Mouse (Mus musculus) limb, embryonic 15.5 days (tissue): ENCODE results near the gene Coq10a. TPM values are rescaled to one million over a fixed set of nuclear protein-coding genes. Genes with fewer than 3 reads are reported as not detected.

Experiments used
- ATAC-seq: fragments of 200-750 bp; cut with Nextera tagmentation; 2 replicates; pipeline ENCODE4 v1.8.0; 2017; ENCODE audit warnings: low read depth, moderate TSS enrichment; ENCODE audit not compliant: insufficient number of reproducible peaks, low FRiP score, low TSS enrichment
- H3K27ac ChIP-seq: fragments of 300-500 bp; sonication (generic); 2 replicates; pipeline ENCODE4 v1.5.1; 2015; ENCODE audit warnings: moderate library complexity, mild to moderate bottlenecking, inconsistent platforms
- H3K27me3 ChIP-seq: fragments of 300-500 bp; sonication (generic); 2 replicates; pipeline ENCODE4 v1.6.1; 2015; ENCODE audit warnings: inconsistent platforms
- H3K36me3 ChIP-seq: fragments of 300-500 bp; sonication (generic); 2 replicates; pipeline ENCODE4 v1.6.1; 2015; ENCODE audit warnings: inconsistent platforms
- H3K4me1 ChIP-seq: fragments of 300-500 bp; sonication (generic); 2 replicates; pipeline ENCODE4 v1.6.1; 2015; ENCODE audit warnings: inconsistent platforms
- H3K4me2 ChIP-seq: fragments of 300-500 bp; sonication (generic); 2 replicates; pipeline ENCODE4 v1.6.1; 2015; ENCODE audit warnings: mild to moderate bottlenecking, inconsistent platforms
- H3K4me3 ChIP-seq: fragments of 300-500 bp; sonication (generic); 2 replicates; pipeline ENCODE4 v1.5.1; 2015; ENCODE audit warnings: mild to moderate bottlenecking, inconsistent platforms
- H3K9ac ChIP-seq: fragments of 300-500 bp; sonication (generic); 2 replicates; pipeline ENCODE4 v1.6.1; 2015; ENCODE audit warnings: inconsistent platforms
- H3K9me3 ChIP-seq: fragments of 300-500 bp; sonication (generic); 2 replicates; pipeline ENCODE4 v1.6.1; 2016; ENCODE audit warnings: inconsistent platforms
- WGBS: fragments of 180-500 bp; shearing (Covaris S2); methylation state at CpG from one replicate; pipeline ENCODE4 v1.1.7; 2015; 5-methylcytosine and 5-hydroxymethylcytosine counted together
- polyA plus RNA-seq: library from polyadenylated mRNA; unstranded; fragments of >200 nt; fragmentation: Nextera tagmentation; extraction: Ambion mirVana; gene quantifications from 2 replicates; pipeline ENCODE4 v1.2.1, GENCODE M21; 2015

Gene Coq10a
- polyA plus RNA-seq, 1 experiment from 2014 or later: 13.4 TPM

DNA sequence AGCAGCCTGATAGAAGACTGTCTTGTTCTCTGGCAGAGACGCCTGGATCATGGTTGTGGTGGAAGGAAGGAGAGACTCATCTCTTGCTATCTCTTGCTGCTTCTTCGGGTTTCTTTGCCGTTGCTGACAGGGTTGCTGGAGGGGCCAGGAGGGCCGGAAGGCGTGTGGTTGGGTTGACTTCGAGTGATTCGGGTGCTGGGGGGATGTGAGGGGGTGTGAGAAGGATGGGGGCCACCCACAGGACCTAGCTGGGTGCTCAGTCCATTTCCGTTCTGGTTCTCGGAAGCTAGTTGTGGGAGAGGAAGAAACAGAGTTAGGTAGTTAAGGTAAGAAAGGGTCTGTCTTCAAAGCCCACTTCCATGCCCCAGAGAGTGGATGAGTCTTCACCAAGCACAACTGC, 32.8 kb upstream of the Coq10a start:
- no peak for ATAC-seq
- Histone ChIP-seq H3K4me1 (peaks cover 12% of the 10 kb centered on the region), H3K27me3 (no peaks in the 10 kb centered on the region), H3K27ac (no peak overlapping the region), H3K4me2 (no peak overlapping the region), H3K4me3 (no peak overlapping the region), H3K36me3 (peaks cover 20% of the 10 kb centered on the region; the same call in 1 of the 2 replicates), H3K9ac (no peak overlapping the region), H3K9me3 (no peaks in the 10 kb centered on the region)
- 70% methylated on average over 9 of the region's 9 CpGs for WGBS

DNA sequence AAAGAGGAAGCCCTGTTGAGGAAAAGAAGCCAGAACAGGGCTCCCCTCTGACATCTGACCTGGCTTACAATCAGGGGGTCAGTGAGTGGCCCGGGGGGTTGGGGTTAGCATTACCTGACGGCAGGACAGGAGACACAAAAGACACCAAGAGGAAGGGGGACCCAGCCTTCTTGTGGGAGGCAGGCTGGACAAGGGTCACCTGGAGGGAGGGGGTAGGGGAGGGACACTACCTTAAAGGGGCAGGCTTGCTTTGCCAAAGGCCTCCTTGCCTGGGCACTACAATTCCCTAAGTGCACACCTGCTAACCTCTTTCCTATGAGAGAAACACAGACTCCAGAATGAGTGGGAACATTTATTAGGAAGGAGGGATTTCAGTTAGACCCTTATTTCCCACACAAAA, 32.3 kb upstream of the Coq10a start, which contains the start of gene Slc39a5:
Gene Slc39a5 (minus strand): TSS at position 174 of the 400 bp plus-strand sequence.
- Histone ChIP-seq H3K4me2 (no peak within 1 kb of the TSS), H3K4me3 (no peak within 1 kb of the TSS), H3K4me1 (peaks cover 13% of the 10 kb centered on the region), H3K36me3 (peaks cover 21% of the 10 kb centered on the region), H3K9ac (no peak within 1 kb of the TSS), H3K9me3 (no peaks in the 10 kb centered on the region), H3K27me3 (no peaks in the 10 kb centered on the region), H3K27ac (no peak within 1 kb of the TSS)
- no peak for ATAC-seq
- 22% methylated on average over 2 of the region's 2 CpGs for WGBS

DNA sequence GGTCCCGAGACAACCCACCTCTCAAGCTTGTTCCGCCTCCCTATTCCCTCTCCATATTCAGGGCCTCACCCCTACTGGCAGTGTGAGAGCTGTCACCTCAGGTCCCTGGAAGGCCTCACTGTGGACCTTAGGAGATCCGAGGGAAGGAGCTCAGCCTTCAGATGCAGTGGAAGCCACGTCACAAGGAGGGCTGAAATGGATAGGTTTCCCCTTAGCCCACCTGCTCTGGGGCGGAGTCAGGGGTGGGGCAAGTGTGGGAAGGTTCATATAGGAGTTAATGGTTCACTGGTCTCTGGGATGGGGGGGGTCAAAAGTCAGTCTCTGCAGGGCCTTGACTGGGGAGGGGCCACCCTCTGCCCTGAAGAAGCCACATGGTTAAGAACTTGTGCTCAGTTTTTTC, 31.5 kb upstream of the Coq10a start:
- ATAC-seq: no peak; the same call in 1 of the 2 replicates
- no peak overlapping the region for H3K9ac ChIP-seq
- no peak overlapping the region for H3K4me2 ChIP-seq
- WGBS: 23% methylated on average over 5 of the region's 5 CpGs
- peaks cover 13% of the 10 kb centered on the region for H3K4me1 ChIP-seq
- peaks cover 25% of the 10 kb centered on the region for H3K36me3 ChIP-seq
- H3K4me3 ChIP-seq: no peak overlapping the region
- H3K9me3 ChIP-seq: no peaks in the 10 kb centered on the region
- H3K27me3 ChIP-seq: no peaks in the 10 kb centered on the region
- H3K27ac ChIP-seq: no peak overlapping the region

DNA sequence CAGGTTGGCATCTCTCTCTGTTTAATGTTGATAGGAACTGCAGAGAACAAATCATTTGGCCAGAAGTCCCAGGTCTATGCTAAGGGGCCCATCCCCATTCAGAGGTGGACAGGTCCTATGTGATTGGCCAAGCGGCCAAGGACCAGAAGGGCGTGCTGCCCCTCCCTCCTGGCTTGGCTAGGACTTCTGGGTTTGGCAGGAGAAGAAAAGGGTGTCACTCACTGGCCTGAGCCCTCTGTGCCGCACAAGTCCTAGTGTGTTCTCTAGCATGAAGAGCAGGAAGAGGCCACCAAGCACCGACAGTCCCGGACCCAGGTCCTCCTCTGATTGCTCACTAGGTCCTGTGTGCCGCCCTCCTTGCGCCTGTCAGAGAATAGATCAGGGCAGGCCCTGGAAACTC, 28.7 kb upstream of the Coq10a start:
- Histone ChIP-seq H3K4me3 (no peak overlapping the region), H3K9me3 (no peaks in the 10 kb centered on the region), H3K36me3 (peaks cover 50% of the 10 kb centered on the region), H3K4me1 (peaks cover 17% of the 10 kb centered on the region), H3K9ac (no peak overlapping the region), H3K27me3 (no peaks in the 10 kb centered on the region), H3K27ac (no peak overlapping the region), H3K4me2 (no peak overlapping the region)
- 57% methylated on average over 7 of the region's 7 CpGs for WGBS
- ATAC-seq: no peak

DNA sequence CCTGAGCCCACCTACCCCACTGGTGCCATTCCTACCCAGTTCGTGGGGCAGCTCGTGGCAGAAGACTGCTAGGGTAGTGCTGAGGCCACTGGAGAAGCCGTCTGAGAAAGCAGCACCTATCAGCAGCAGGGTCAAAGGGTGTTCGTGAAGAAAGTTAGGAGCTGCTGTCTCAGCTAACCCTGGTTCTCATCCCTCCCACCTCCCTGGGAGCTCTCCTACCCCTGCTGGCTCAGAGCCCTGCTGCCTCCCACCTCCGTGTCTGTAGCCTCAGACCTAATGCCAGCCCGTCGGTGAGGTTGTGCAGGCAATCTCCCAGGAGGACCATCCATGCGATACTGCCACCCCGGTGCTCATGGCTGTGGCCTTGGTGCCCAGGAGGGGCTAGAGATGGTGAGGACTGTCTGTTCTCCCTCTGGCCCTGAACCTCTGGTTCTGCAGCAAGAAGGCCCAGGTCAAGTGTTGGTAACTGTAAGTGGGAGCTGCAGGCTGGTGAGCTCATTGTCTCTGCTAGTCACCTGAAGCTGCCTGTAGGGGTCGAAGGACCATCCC, 28.0 kb upstream of the Coq10a start:
- Histone ChIP-seq H3K4me2 (no peak overlapping the region), H3K36me3 (peaks cover 57% of the 10 kb centered on the region), H3K27me3 (no peaks in the 10 kb centered on the region), H3K9me3 (no peaks in the 10 kb centered on the region), H3K4me1 (peaks cover 17% of the 10 kb centered on the region), H3K4me3 (no peak overlapping the region), H3K9ac (no peak overlapping the region), H3K27ac (no peak overlapping the region)
- no peak for ATAC-seq
- 69% methylated on average over 10 of the region's 10 CpGs for WGBS

DNA sequence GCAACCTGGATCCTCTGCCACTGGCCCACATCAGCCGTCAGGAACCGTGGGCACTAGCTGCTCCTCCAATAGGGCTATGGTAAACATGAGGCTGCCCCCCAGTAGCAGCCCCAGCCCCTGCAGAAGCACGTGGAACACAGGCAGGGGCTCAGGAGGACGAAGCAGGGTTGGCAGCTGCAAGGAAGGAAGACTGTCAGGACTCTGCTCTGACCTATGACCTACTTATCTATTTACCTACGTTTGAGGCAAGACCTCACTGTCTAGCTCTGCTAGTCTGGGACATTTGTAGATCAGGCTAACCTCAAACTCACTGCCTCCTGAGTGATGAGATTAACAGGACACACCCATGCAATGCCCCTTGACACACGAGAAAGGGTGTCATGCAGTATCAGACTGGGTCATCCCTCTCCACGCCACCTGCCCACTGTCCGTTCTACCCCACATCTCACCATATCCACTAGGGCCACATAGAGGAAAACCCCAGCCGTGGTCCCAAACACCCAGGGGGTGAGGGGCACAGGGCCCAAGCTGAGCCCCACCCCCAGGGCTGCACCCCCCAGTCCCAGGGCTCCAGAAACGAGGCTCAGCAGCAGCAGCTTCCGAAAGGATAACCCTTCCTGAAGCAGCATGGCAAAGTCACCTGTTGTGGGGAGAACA, 27.3 kb upstream of the Coq10a start:
- H3K4me2 ChIP-seq: no peak overlapping the region
- H3K4me3 ChIP-seq: no peak overlapping the region
- H3K4me1 ChIP-seq: peaks cover 17% of the 10 kb centered on the region
- no peak overlapping the region for H3K9ac ChIP-seq
- 68% methylated on average over 11 of the region's 11 CpGs for WGBS
- no peaks in the 10 kb centered on the region for H3K9me3 ChIP-seq
- peaks cover 64% of the 10 kb centered on the region for H3K36me3 ChIP-seq
- H3K27me3 ChIP-seq: no peaks in the 10 kb centered on the region
- ATAC-seq: no peak
- no peak overlapping the region for H3K27ac ChIP-seq

DNA sequence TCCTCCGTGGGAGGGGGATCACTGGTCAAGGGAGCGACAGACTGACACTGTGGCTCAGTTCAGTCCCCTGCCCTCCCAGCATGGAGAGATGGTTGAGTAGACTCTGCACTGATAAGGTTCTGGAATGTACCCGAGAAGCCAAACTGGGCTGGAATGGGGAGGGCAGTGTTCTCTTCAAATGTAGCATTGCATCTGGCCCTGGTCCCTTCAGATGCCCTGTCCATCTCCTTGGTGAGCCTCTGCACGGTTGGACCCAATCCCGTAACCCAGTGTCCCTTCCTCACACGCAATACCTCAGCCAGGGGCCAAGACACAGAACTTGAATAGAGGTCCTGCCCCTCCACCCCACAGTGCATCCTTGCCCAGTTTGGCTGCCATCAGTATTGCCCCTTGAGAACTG, 23.1 kb upstream of the Coq10a start:
- H3K4me1 ChIP-seq: peaks cover 7% of the 10 kb centered on the region
- no peak overlapping the region for H3K4me3 ChIP-seq
- no peak overlapping the region for H3K4me2 ChIP-seq
- H3K9me3 ChIP-seq: no peaks in the 10 kb centered on the region
- ATAC-seq: no peak
- no peak overlapping the region for H3K27ac ChIP-seq
- WGBS: 85% methylated on average over 6 of the region's 6 CpGs
- no peaks in the 10 kb centered on the region for H3K27me3 ChIP-seq
- H3K9ac ChIP-seq: no peak overlapping the region
- peaks cover 97% of the 10 kb centered on the region for H3K36me3 ChIP-seq

DNA sequence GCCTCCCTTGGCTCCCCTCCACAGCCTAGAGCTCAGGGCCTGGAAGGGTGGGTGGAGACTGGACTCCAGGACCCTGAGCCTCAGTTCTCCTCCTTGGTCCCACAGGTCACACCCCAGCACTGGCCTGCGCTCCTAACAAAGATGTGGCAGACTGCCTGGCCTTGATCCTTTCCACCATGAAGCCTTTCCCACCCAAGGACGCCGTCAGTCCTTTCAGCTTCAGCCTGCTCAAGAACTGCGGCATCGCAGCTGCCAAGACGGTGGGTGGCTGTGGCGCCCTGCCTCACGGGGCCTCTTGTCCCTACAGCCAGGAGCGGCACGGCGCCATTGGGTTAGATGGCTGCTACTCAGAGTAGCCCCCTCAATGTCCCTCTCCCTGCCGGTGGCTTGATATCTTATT, 21.6 kb upstream of the Coq10a start:
- Histone ChIP-seq H3K27ac (no peak overlapping the region), H3K36me3 (peaks cover 97% of the 10 kb centered on the region), H3K4me1 (peaks cover 4% of the 10 kb centered on the region), H3K4me3 (no peak overlapping the region), H3K4me2 (no peak overlapping the region), H3K9me3 (no peaks in the 10 kb centered on the region), H3K27me3 (no peaks in the 10 kb centered on the region), H3K9ac (no peak overlapping the region)
- ATAC-seq: no peak
- WGBS: 88% methylated on average over 12 of the region's 12 CpGs

DNA sequence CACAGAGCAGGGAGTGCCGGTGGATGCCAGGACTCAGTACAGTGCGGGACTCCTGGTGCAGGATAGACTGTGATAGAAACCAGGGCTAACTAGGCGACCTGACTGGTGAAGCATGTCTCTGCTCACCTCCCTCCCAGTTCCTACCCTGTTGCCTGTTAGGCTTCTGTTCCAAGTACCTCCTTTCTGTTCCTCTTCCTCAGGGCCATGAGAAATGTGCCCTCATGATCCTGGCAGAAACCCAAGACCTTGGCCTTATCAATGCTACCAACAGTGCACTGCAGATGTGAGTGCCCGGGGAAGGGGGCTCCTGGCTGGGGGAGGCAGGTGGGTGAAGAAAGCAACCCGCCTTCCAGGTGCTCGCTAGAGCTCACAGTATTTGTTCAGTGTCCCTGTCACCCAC, 20.8 kb upstream of the Coq10a start:
- WGBS: 86% methylated on average over 6 of the region's 6 CpGs
- Histone ChIP-seq H3K9ac (no peak overlapping the region), H3K27me3 (no peaks in the 10 kb centered on the region), H3K4me3 (no peak overlapping the region), H3K9me3 (no peaks in the 10 kb centered on the region), H3K4me1 (peaks cover under 1% of the 10 kb centered on the region), H3K4me2 (no peak overlapping the region), H3K27ac (no peak overlapping the region), H3K36me3 (peaks cover 99% of the 10 kb centered on the region)
- no peak for ATAC-seq

DNA sequence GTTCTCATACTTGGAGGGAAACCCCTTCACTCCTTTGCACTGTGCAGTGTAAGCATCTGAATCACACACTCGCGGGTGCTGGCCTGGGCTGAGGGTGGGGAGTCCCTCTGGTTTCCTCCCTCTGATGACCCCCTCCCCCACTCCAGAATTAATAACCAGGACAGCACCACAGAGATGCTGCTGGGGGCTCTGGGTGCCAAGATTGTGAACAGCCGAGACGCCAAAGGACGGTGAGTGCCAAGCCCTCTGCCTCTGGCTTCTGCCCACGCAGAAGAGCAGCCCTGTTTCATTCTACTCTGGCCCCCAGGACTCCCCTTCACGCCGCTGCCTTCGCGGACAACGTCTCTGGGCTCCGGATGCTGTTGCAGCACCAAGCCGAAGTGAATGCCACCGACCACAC, 20.1 kb upstream of the Coq10a start:
- 91% methylated on average over 14 of the region's 14 CpGs for WGBS
- Histone ChIP-seq H3K9ac (no peak overlapping the region), H3K36me3 (peaks cover 99% of the 10 kb centered on the region), H3K27ac (no peak overlapping the region), H3K4me1 (no peaks in the 10 kb centered on the region), H3K4me2 (no peak overlapping the region), H3K4me3 (no peak overlapping the region), H3K27me3 (no peaks in the 10 kb centered on the region), H3K9me3 (no peaks in the 10 kb centered on the region)
- no peak for ATAC-seq

DNA sequence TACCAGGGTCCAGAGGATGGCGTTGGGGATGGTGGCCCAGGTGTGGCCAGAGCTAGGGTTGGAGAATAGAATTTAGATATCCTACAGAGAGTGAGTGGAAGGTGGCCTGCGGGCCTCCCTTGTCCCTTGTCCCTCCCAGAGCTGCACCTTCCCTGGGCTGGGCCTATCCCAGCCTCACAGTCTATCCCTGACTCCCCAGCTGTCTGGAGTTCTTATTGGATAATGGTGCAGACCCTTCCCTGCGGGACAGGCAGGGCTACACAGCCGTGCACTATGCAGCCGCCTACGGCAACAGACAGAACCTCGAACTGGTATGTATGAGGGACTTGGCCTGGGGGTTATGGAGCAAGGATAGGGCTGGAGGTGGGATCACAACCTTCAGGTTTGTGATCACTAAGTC, 17.1 kb upstream of the Coq10a start:
- Histone ChIP-seq H3K9ac (no peak overlapping the region), H3K9me3 (no peaks in the 10 kb centered on the region), H3K4me1 (no peaks in the 10 kb centered on the region), H3K4me2 (no peak overlapping the region), H3K27me3 (no peaks in the 10 kb centered on the region), H3K27ac (no peak overlapping the region), H3K36me3 (peaks cover 98% of the 10 kb centered on the region), H3K4me3 (no peak overlapping the region)
- WGBS: 86% methylated on average over 7 of the region's 7 CpGs
- no peak for ATAC-seq

DNA sequence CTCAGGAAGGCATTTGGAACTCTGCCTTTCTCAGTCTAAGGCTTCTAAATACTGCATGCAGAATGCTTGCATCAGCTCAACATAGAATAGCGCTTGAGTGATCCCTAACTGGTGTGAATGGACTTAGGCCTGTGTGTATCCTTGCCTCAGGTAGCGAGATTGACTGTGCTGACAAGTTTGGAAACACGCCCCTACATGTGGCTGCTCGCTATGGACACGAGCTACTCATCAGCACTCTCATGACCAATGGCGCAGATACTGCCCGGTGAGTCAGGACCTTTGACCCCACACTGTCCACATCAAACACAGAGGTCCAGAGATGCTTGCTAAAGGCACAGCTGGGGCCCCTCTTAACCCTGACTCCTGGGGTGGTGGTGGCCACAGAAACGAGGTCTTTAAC, 13.7 kb upstream of the Coq10a start:
- no peak overlapping the region for H3K4me2 ChIP-seq
- H3K27me3 ChIP-seq: no peaks in the 10 kb centered on the region
- no peak overlapping the region for H3K4me3 ChIP-seq
- 81% methylated on average over 8 of the region's 8 CpGs for WGBS
- peaks cover 20% of the 10 kb centered on the region for H3K4me1 ChIP-seq
- peaks cover 92% of the 10 kb centered on the region for H3K36me3 ChIP-seq
- no peaks in the 10 kb centered on the region for H3K9me3 ChIP-seq
- no peak overlapping the region for H3K27ac ChIP-seq
- no peak for ATAC-seq
- H3K9ac ChIP-seq: no peak overlapping the region

DNA sequence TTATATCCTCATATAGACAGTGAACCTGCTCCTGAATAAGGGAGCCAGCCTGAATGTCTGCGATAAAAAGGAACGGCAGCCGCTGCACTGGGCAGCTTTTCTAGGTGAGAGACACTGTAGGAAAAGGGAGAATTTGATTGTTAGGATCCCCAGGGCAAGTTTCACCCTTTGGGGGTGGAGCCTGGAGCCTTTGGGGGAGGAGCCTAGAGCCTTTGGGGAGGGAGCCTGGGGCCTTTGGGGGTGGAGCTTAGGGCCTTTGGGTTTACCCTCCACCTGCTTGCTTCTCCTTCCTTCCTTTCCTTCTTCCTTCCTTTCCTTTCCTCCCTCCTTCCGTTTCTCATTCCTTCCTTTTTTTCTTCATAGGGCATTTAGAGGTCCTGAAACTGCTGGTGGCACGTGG, 11.8 kb upstream of the Coq10a start:
- no peak overlapping the region for H3K27ac ChIP-seq
- H3K9ac ChIP-seq: no peak overlapping the region
- no peaks in the 10 kb centered on the region for H3K27me3 ChIP-seq
- no peak overlapping the region for H3K4me3 ChIP-seq
- H3K9me3 ChIP-seq: no peaks in the 10 kb centered on the region
- WGBS: 89% methylated on average over 5 of the region's 5 CpGs
- H3K4me1 ChIP-seq: peaks cover 26% of the 10 kb centered on the region
- ATAC-seq: no peak
- no peak overlapping the region for H3K4me2 ChIP-seq
- H3K36me3 ChIP-seq: peaks cover 72% of the 10 kb centered on the region
